Mouse (Mus musculus) liver, postnatal 0 days (tissue): Measurements from ENCODE around the gene Fgf12.

Source experiments
- CTCF ChIP-seq: sonication (generic); IDR thresholded peaks from 2 replicates; pipeline ENCODE4 v1.5.1; 2016; ENCODE audit warnings: antibody characterized with exemption, low read depth
- EP300 ChIP-seq: IDR thresholded peaks from 2 replicates; pipeline ENCODE4 v1.6.1; 2016; ENCODE audit warnings: antibody characterized with exemption, low read depth, mild to moderate bottlenecking

DNA sequence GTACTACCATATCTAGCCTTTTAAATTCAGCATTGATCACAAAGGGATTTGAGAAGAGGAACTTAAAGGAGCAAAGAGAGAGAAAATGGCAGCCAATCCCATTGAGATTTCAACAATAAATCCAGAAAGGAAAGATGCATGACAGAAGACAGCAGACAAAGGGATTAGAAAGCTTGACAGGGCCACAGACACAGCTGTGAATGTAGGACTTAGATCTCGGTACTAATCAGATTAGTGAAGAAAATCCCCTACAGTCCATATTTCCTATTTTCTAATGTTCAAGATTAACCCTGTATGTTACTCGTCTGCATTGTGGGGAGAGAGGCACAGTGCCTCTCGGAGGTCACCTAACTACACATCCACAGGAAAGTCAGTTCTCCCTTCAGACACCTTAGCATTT, 500.9 kb downstream of the Fgf12 start:
- no peak for TF ChIP-seq CTCF
- TF ChIP-seq EP300 = no peak
